Mouse (Mus musculus): ENCODE results near the gene Trp53i11. TPM values are rescaled to one million over a fixed set of nuclear protein-coding genes. Genes with fewer than 3 reads are reported as not detected.

The Trp53i11 gene
- 5.1 TPM for polyA plus RNA-seq (2014; fragmentation: Illumina TruSeq; extraction: RNeasy Lipid Tissue Mini Kit (QIAGEN cat#74804); ENCODE audit: low read depth, low replicate concordance)

DNA sequence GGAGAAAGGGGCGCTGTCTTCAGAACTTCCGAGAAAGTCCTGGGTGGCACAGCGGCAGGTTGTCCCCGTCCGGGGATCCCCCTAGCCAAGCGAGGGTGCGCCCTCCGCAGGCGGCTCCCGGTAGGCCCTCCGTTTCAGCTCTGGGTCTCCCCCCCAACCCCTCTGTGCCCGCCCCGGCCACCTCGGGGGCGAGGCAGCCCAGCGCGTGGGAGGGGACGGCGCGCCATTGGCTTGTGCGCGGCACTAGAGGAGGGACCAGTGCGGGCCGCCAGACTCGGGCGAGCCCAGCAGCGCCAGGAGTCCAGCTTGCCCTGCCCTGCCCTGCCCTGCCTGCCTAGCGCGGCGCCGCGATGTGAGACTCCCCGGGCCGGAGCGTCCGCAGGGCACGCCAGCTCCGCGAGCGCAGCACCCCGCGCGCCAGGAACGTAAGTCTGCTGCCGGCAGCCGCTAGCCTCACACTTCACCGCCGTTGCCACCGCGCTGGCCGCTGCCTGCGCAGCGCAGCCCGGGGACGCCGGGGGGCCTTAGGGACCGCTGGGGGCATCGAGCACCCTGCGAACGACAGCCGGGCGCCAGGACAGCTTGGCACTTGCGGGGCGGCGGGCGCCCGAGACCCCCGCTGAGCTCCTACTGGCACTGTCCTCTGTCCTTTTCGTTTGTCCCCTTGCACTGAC is at the start of gene Trp53i11:
Gene Trp53i11 (plus strand): TSS at position 226 of the 674 bp plus-strand sequence.

Other genes with a start within 250 kb of the Trp53i11 start
- gene Prdm11, start 141.4 kb upstream of the Trp53i11 start, polyA plus RNA-seq (2014; fragmentation: Illumina TruSeq; extraction: RNeasy Lipid Tissue Mini Kit (QIAGEN cat#74804); ENCODE audit: low read depth, low replicate concordance), result 7.6 TPM
- 18.4 TPM for gene Tspan18, start 147.0 kb downstream of the Trp53i11 start, polyA plus RNA-seq (2014; fragmentation: Illumina TruSeq; extraction: RNeasy Lipid Tissue Mini Kit (QIAGEN cat#74804); ENCODE audit: low read depth, low replicate concordance)